Mouse (Mus musculus): ENCODE measurements at regions not wholly inside any gene's neighbourhood (a gene's known extent, or its start where the extent isn't known, plus 50 kb on each side); places are given as distances from the start of the nearest gene placed in this dataset.
"Not testable (repeated sequence)": the region's sequence is repeated elsewhere in the genome, so short reads cannot be mapped to it uniquely, and the experiment has no call there.

GRCm38 (mm10) chr4:110038696-110039095, 60.8 kb downstream of the Dmrta2 start:
- DNase-seq: no peak

GRCm38 (mm10) chr4:110044851-110045618, 67.2 kb downstream of the Dmrta2 start:
- DNase-seq: no peak

GRCm38 (mm10) chr4:110045651-110046269, 67.9 kb downstream of the Dmrta2 start:
- DNase-seq: no peak

- no peak for DNase-seq
Observed at GRCm38 (mm10) chr4:110046270-110046651, 68.4 kb downstream of the Dmrta2 start.

GRCm38 (mm10) chr4:110050393-110051280, 72.8 kb downstream of the Dmrta2 start:
- peak; percentile 75 to 95 for DNase-seq

- DNase-seq: no peak
Observed at GRCm38 (mm10) chr4:110051281-110051665, 73.4 kb downstream of the Dmrta2 start.

- no peak for DNase-seq
Observed at GRCm38 (mm10) chr4:110051872-110052271, 74.0 kb downstream of the Dmrta2 start.

- DNase-seq: peak in 1 of 2 experiments; percentile 4
Observed at GRCm38 (mm10) chr4:110052998-110053397, 75.1 kb downstream of the Dmrta2 start.

- no peak for DNase-seq
Observed at GRCm38 (mm10) chr4:110073836-110074235, 96.0 kb downstream of the Dmrta2 start.

- no peak for DNase-seq
Observed at GRCm38 (mm10) chr4:110083371-110083770, 105.5 kb downstream of the Dmrta2 start.

GRCm38 (mm10) chr4:110087570-110088247, 109.9 kb downstream of the Dmrta2 start:
- peak; percentile 47 to 78 for DNase-seq

- no peak for DNase-seq
Observed at GRCm38 (mm10) chr4:110093040-110093820, 115.4 kb downstream of the Dmrta2 start.

GRCm38 (mm10) chr4:110094541-110094940, 116.7 kb downstream of the Dmrta2 start:
- DNase-seq: peak in 1 of 2 experiments; percentile 3

GRCm38 (mm10) chr4:110095760-110096593, 118.1 kb downstream of the Dmrta2 start:
- no peak for DNase-seq

GRCm38 (mm10) chr4:110104119-110104518, 126.3 kb downstream of the Dmrta2 start:
- not testable (repeated sequence) for DNase-seq

GRCm38 (mm10) chr4:110106620-110107243, 128.9 kb downstream of the Dmrta2 start:
- DNase-seq: no peak

GRCm38 (mm10) chr4:110119438-110119837, 141.6 kb downstream of the Dmrta2 start:
- peak; percentile 13 to 51 for DNase-seq

GRCm38 (mm10) chr4:110119874-110120273, 142.0 kb downstream of the Dmrta2 start:
- DNase-seq: no peak

GRCm38 (mm10) chr4:110120761-110121160, 142.9 kb downstream of the Dmrta2 start:
- DNase-seq: no peak

GRCm38 (mm10) chr4:110121447-110121846, 143.6 kb downstream of the Dmrta2 start:
- no peak for DNase-seq
